Mouse (Mus musculus): ENCODE measurements around the gene Adk. TPM values are rescaled to one million over a fixed set of nuclear protein-coding genes. Genes with fewer than 3 reads are reported as not detected.

The Adk gene
- polyA plus RNA-seq, 1 experiment, result 18.5 TPM

- no peaks in the 10 kb centered on the region for H3K36me3 ChIP-seq (ENCODE audit: control insufficient read depth, insufficient read depth, low read length)
- 95% methylated on average over 1 of the region's 1 CpGs for WGBS
- no peak for DNase-seq
Measured at GRCm38 (mm10) chr14:21147171-21147570, 94.8 kb downstream of the Adk start.

GRCm38 (mm10) chr14:21150301-21150700 lies 97.9 kb downstream of the Adk start:
- H3K4me1 ChIP-seq (replicated peaks; ENCODE audit: control insufficient read depth, insufficient read depth, low read length), result no peaks in the 10 kb centered on the region
- H3K27ac ChIP-seq (ENCODE audit: control insufficient read depth, insufficient read depth, low read length), result no peak overlapping the region
- WGBS, result 91% methylated on average over 4 of the region's 4 CpGs
- no peak for DNase-seq
- TF ChIP-seq CTCF (IDR thresholded peaks at IDR 0.05; ENCODE audit: borderline replicate concordance, control insufficient read depth, extremely low read depth, insufficient read depth, low read length, poor library complexity) (no peak), POLR2A (IDR thresholded peaks at IDR 0.05; ENCODE audit: control insufficient read depth, extremely low read depth, insufficient read depth, low read length, poor library complexity) (no peak)
- no peak overlapping the region for H3K4me3 ChIP-seq (ENCODE audit: control insufficient read depth, insufficient read depth, low read length)
- H3K27me3 ChIP-seq (ENCODE audit: control insufficient read depth, insufficient read depth, low read length), result no peaks in the 10 kb centered on the region
- H3K36me3 ChIP-seq (ENCODE audit: control insufficient read depth, insufficient read depth, low read length), result no peaks in the 10 kb centered on the region

More at GRCm38 (mm10) chr14:21147171-21147570, 94.8 kb downstream of the Adk start:
- no peak for TF ChIP-seq CTCF (IDR thresholded peaks at IDR 0.05; ENCODE audit: borderline replicate concordance, control insufficient read depth, extremely low read depth, insufficient read depth, low read length, poor library complexity)
- no peak for TF ChIP-seq POLR2A (IDR thresholded peaks at IDR 0.05; ENCODE audit: control insufficient read depth, extremely low read depth, insufficient read depth, low read length, poor library complexity)
- no peak overlapping the region for H3K27ac ChIP-seq (ENCODE audit: control insufficient read depth, insufficient read depth, low read length)
- no peaks in the 10 kb centered on the region for H3K4me1 ChIP-seq (replicated peaks; ENCODE audit: control insufficient read depth, insufficient read depth, low read length)
- H3K27me3 ChIP-seq (ENCODE audit: control insufficient read depth, insufficient read depth, low read length), result no peaks in the 10 kb centered on the region
- H3K4me3 ChIP-seq (ENCODE audit: control insufficient read depth, insufficient read depth, low read length), result no peak overlapping the region

- DNase-seq, result no peak
Measured at GRCm38 (mm10) chr14:21152055-21152454, 99.7 kb downstream of the Adk start.

GRCm38 (mm10) chr14:21165706-21166105 lies 113.3 kb downstream of the Adk start:
- no peak for DNase-seq
- WGBS, result 95% methylated on average over 10 of the region's 10 CpGs
- Histone ChIP-seq H3K36me3 (ENCODE audit: control insufficient read depth, insufficient read depth, low read length) (no peaks in the 10 kb centered on the region), H3K27ac (ENCODE audit: control insufficient read depth, insufficient read depth, low read length) (no peak overlapping the region), H3K4me3 (ENCODE audit: control insufficient read depth, insufficient read depth, low read length) (no peak overlapping the region), H3K4me1 (replicated peaks; ENCODE audit: control insufficient read depth, insufficient read depth, low read length) (no peaks in the 10 kb centered on the region), H3K27me3 (ENCODE audit: control insufficient read depth, insufficient read depth, low read length) (no peaks in the 10 kb centered on the region)
- TF ChIP-seq POLR2A (IDR thresholded peaks at IDR 0.05; ENCODE audit: control insufficient read depth, extremely low read depth, insufficient read depth, low read length, poor library complexity), result no peak
- no peak for TF ChIP-seq CTCF (IDR thresholded peaks at IDR 0.05; ENCODE audit: borderline replicate concordance, control insufficient read depth, extremely low read depth, insufficient read depth, low read length, poor library complexity)

More at GRCm38 (mm10) chr14:21152055-21152454, 99.7 kb downstream of the Adk start:
- Histone ChIP-seq H3K4me1 (replicated peaks; ENCODE audit: control insufficient read depth, insufficient read depth, low read length) (no peaks in the 10 kb centered on the region), H3K36me3 (ENCODE audit: control insufficient read depth, insufficient read depth, low read length) (no peaks in the 10 kb centered on the region), H3K4me3 (ENCODE audit: control insufficient read depth, insufficient read depth, low read length) (no peak overlapping the region), H3K27me3 (ENCODE audit: control insufficient read depth, insufficient read depth, low read length) (no peaks in the 10 kb centered on the region), H3K27ac (ENCODE audit: control insufficient read depth, insufficient read depth, low read length) (no peak overlapping the region)
- TF ChIP-seq POLR2A (IDR thresholded peaks at IDR 0.05; ENCODE audit: control insufficient read depth, extremely low read depth, insufficient read depth, low read length, poor library complexity) (no peak), CTCF (IDR thresholded peaks at IDR 0.05; ENCODE audit: borderline replicate concordance, control insufficient read depth, extremely low read depth, insufficient read depth, low read length, poor library complexity) (no peak)
- 97% methylated on average over 6 of the region's 6 CpGs for WGBS

GRCm38 (mm10) chr14:21166114-21166513 lies 113.7 kb downstream of the Adk start:
- 93% methylated on average over 3 of the region's 3 CpGs for WGBS
- no peaks in the 10 kb centered on the region for H3K27me3 ChIP-seq (ENCODE audit: control insufficient read depth, insufficient read depth, low read length)

GRCm38 (mm10) chr14:21173973-21174745 lies 121.8 kb downstream of the Adk start:
- Histone ChIP-seq H3K27ac (ENCODE audit: control insufficient read depth, insufficient read depth, low read length) (no peak overlapping the region), H3K4me3 (ENCODE audit: control insufficient read depth, insufficient read depth, low read length) (no peak overlapping the region), H3K4me1 (replicated peaks; ENCODE audit: control insufficient read depth, insufficient read depth, low read length) (no peaks in the 10 kb centered on the region), H3K36me3 (ENCODE audit: control insufficient read depth, insufficient read depth, low read length) (no peaks in the 10 kb centered on the region), H3K27me3 (ENCODE audit: control insufficient read depth, insufficient read depth, low read length) (no peaks in the 10 kb centered on the region)
- no peak for DNase-seq
- TF ChIP-seq CTCF (IDR thresholded peaks at IDR 0.05; ENCODE audit: borderline replicate concordance, control insufficient read depth, extremely low read depth, insufficient read depth, low read length, poor library complexity) (no peak), POLR2A (IDR thresholded peaks at IDR 0.05; ENCODE audit: control insufficient read depth, extremely low read depth, insufficient read depth, low read length, poor library complexity) (no peak)
- WGBS, result 85% methylated on average over 1 of the region's 1 CpGs

More at GRCm38 (mm10) chr14:21166114-21166513, 113.7 kb downstream of the Adk start:
- TF ChIP-seq CTCF (IDR thresholded peaks at IDR 0.05; ENCODE audit: borderline replicate concordance, control insufficient read depth, extremely low read depth, insufficient read depth, low read length, poor library complexity) (no peak), POLR2A (IDR thresholded peaks at IDR 0.05; ENCODE audit: control insufficient read depth, extremely low read depth, insufficient read depth, low read length, poor library complexity) (no peak)
- Histone ChIP-seq H3K4me3 (ENCODE audit: control insufficient read depth, insufficient read depth, low read length) (no peak overlapping the region), H3K4me1 (replicated peaks; ENCODE audit: control insufficient read depth, insufficient read depth, low read length) (no peaks in the 10 kb centered on the region), H3K27ac (ENCODE audit: control insufficient read depth, insufficient read depth, low read length) (no peak overlapping the region), H3K36me3 (ENCODE audit: control insufficient read depth, insufficient read depth, low read length) (no peaks in the 10 kb centered on the region)
- no peak for DNase-seq

All from thymus, adult 2 months (tissue).